Mouse (Mus musculus) liver, embryonic 13.5 days (tissue): ENCODE data around the gene Phf1. TPM values are rescaled to one million over a fixed set of nuclear protein-coding genes. Genes with fewer than 3 reads are reported as not detected.

ENCODE experiments used
- ATAC-seq: fragments of 200-750 bp; cut with Nextera tagmentation; 2 replicates; pipeline ENCODE4 v1.8.0; 2017; ENCODE audit warnings: low read depth, mild to moderate bottlenecking, moderate number of reproducible peaks, moderate library complexity
- DNase-seq: peaks from one replicate; pipeline ENCODE4 v3.0.0; 2022
- H3K27ac ChIP-seq: fragments of 300-500 bp; sonication (generic); 2 replicates; pipeline ENCODE4 v1.5.1; 2015; ENCODE audit warnings: moderate library complexity, mild to moderate bottlenecking, inconsistent platforms
- H3K27me3 ChIP-seq: fragments of 300-500 bp; sonication (generic); 2 replicates; pipeline ENCODE4 v1.6.1; 2015; ENCODE audit warnings: mild to moderate bottlenecking, inconsistent platforms
- H3K36me3 ChIP-seq: fragments of 300-500 bp; sonication (generic); 2 replicates; pipeline ENCODE4 v1.6.1; 2015; ENCODE audit warnings: mild to moderate bottlenecking, inconsistent platforms
- H3K4me1 ChIP-seq: fragments of 300-500 bp; sonication (generic); replicated peaks from 2 replicates; pipeline ENCODE4 v1.6.1; 2015; ENCODE audit warnings: inconsistent platforms
- H3K4me2 ChIP-seq: fragments of 300-500 bp; sonication (generic); 2 replicates; pipeline ENCODE4 v1.6.1; 2015; ENCODE audit warnings: inconsistent platforms, mild to moderate bottlenecking, moderate library complexity
- H3K4me3 ChIP-seq: fragments of 300-500 bp; sonication (generic); replicated peaks from 2 replicates; pipeline ENCODE4 v1.5.1; 2015; ENCODE audit warnings: mild to moderate bottlenecking, inconsistent platforms
- H3K9ac ChIP-seq: fragments of 300-500 bp; sonication (generic); 2 replicates; pipeline ENCODE4 v1.6.1; 2015; ENCODE audit warnings: mild to moderate bottlenecking, inconsistent platforms
- H3K9me3 ChIP-seq: fragments of 300-500 bp; sonication (generic); replicated peaks from 2 replicates; pipeline ENCODE4 v1.6.1; 2016; ENCODE audit warnings: inconsistent platforms
- WGBS: fragments of 180-500 bp; shearing (Covaris S2); methylation state at CpG from one replicate; pipeline ENCODE4 v1.1.7; 2015; ENCODE audit not compliant: insufficient replicate concordance; 5-methylcytosine and 5-hydroxymethylcytosine counted together
- microRNA-seq: library from miRNA; unstranded; fragments of <30 nt; microRNA quantifications from one replicate; pipeline ENCODE4, GENCODE M21; 2016
- polyA plus RNA-seq: library from polyadenylated mRNA; unstranded; fragments of >200 nt; fragmentation: Nextera tagmentation; extraction: Ambion mirVana; gene quantifications from 2 replicates; pipeline ENCODE4 v1.2.1, GENCODE M21; 2015

Phf1 gene
- polyA plus RNA-seq, 1 experiment from 2014 or later = 1.6 TPM

- Histone ChIP-seq H3K27ac (no peak overlapping the region), H3K27me3 (no peaks in the 10 kb centered on the region), H3K36me3 (peaks cover 27% of the 10 kb centered on the region), H3K4me3 (no peak overlapping the region), H3K9me3 (0 out of 2 replicates have a peak, but pooled peaks cover 4% of the 10 kb centered on the region), H3K4me1 (peaks cover 6% of the 10 kb centered on the region; the same call in 1 of the 2 replicates), H3K9ac (no peak overlapping the region), H3K4me2 (no peak overlapping the region)
- ATAC-seq (no peak), DNase-seq (no peak)
- WGBS = 84% methylated on average over 4 of the region's 4 CpGs
These were observed 50.5 kb downstream of the Phf1 start for GRCm38 (mm10) chr17:26983382-26983781.

- H3K4me3 ChIP-seq = no peak overlapping the region
- H3K36me3 ChIP-seq = peaks cover 8% of the 10 kb centered on the region
- ATAC-seq (peak; percentile 65; the same call in 1 of the 2 replicates), DNase-seq (no peak)
- no peak overlapping the region for H3K9ac ChIP-seq
- H3K27ac ChIP-seq = no peak overlapping the region
- H3K4me2 ChIP-seq = no peak overlapping the region
- H3K4me1 ChIP-seq = peaks cover 2% of the 10 kb centered on the region; the same call in 1 of the 2 replicates
- no peaks in the 10 kb centered on the region for H3K27me3 ChIP-seq
- 0 out of 2 replicates have a peak, but pooled peaks cover 4% of the 10 kb centered on the region for H3K9me3 ChIP-seq
- 70% methylated on average over 10 of the region's 10 CpGs for WGBS
These were observed 52.8 kb downstream of the Phf1 start for GRCm38 (mm10) chr17:26985503-26986179.

Small RNA genes within 50 kb of the gene (microRNA-seq; reads per million reads assigned to microRNA genes)
- gene Gm27775 = not detected
- gene Mir3083 = not detected
- gene Mir6968 = 1.8 reads per million

Other genes with a start within 250 kb of the Phf1 start
- 2.2 and 2.3 TPM in 2 replicates for gene Crebrf, start 217.4 kb upstream of the Phf1 start, polyA plus RNA-seq
- gene Bnip1, start 152.0 kb upstream of the Phf1 start, polyA plus RNA-seq = 26.9 and 28.6 TPM in 2 replicates
- gene Nkx2-5, start 88.0 kb upstream of the Phf1 start, polyA plus RNA-seq = 0.90 TPM in 1 of 2 replicates, not detected in the other
- 4.7 and 5.2 TPM in 2 replicates for gene Kifc5b, start 16.0 kb upstream of the Phf1 start, polyA plus RNA-seq
- 111 and 118 TPM in 2 replicates for gene Cuta, start 6.5 kb downstream of the Phf1 start, polyA plus RNA-seq
- gene Syngap1, start 8.2 kb downstream of the Phf1 start, polyA plus RNA-seq = 0.25 and 0.44 TPM in 2 replicates
- 6.3 and 7.0 TPM in 2 replicates for gene Zbtb9, start 40.1 kb downstream of the Phf1 start, polyA plus RNA-seq
- 2.4 and 3.0 TPM in 2 replicates for gene Bak1, start 96.0 kb downstream of the Phf1 start, polyA plus RNA-seq
- gene Itpr3, start 124.3 kb downstream of the Phf1 start, polyA plus RNA-seq = 0.48 and 0.56 TPM in 2 replicates
- 211 and 216 TPM in 2 replicates for gene Uqcc2, start 200.9 kb downstream of the Phf1 start, polyA plus RNA-seq
- 0.06 TPM in 1 of 2 replicates, not detected in the other for gene Ip6k3, start 234.7 kb downstream of the Phf1 start, polyA plus RNA-seq